Mouse (Mus musculus) frontal cortex, postnatal 14 days (tissue): Measurements from ENCODE around the gene Rims3.

Experiments used
- DNase-seq, 2 experiments: peaks; one replicate each; pipeline ENCODE4 v3.0.0; 2022; ENCODE audit warnings: low spot score in 2 of 2

Rims3 gene

DNA sequence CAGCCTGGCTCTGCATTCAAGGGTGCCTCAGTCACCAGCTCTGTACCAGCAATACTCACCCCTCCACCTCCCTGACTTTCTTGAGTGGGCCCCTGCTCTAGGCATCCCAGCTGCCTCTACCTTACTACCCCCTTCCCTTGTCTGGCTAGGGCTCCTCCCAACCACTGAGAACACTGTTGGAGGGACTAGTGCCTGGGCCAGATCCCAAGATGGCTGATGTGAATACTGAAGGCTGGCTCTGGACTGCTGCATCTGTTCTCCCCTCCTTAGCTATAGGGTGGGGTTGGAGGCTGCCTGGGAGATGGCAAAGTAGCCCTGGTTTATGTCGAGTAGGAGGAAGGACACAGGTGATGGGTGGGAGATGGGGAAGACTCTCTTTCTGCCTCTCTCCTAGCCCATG, 37.9 kb downstream of the Rims3 start:
- DNase-seq = no peak

DNA sequence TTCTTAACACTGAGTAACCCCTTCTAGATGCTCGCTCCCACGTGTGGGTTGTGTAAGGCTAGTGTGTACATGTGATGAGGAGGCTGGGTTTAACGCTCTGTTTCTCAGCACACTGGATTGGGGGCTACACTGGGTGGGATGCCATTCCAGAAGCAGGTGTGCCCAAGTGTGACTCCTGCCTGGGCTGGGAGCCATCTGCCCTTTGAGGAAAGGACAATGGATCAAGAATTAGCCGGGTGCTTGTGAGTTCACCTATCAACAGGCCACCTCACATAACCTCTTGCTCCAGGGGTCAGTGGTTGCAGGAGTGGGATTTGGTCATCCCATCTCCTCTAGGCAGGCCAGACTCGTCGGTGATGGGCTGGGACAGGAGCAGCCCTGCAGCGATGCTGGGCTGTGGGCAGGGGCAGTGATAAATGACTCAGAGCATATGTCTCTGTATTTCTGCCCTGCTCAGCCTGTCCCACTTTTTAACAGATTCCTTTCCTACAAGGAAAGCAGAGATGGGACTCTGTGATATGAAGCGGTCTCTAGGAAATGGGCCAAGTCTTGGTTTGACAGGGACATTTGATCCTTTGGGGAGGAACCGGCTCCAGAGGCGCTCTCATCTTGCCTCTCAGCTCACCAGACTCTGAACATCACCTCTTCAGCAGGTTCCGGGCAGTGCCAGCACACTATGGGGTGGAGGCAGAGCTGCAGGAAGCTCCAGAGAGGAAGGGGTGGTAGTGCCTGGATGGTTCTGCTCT, 39.2 kb downstream of the Rims3 start:
- DNase-seq = no peak

DNA sequence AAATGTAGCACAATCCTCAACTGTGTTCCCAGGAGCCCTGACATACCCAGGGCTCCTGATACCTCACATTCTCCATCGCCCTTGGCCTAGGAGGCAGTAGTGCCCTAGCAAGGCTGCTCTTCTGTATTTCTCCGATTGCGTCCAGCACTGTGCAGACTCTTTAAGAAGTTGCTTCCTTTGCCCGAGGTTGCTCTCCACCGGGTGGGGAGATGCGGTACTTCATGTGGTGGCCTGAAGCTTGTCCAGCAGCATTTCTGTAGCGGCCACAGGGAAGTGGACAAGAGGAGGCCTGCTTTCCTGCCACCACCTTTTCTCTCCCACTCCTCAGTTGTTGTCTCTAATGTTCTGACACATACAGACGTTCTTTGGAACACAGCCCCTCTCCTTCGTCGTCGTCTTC, 40.0 kb downstream of the Rims3 start:
- DNase-seq = no peak

DNA sequence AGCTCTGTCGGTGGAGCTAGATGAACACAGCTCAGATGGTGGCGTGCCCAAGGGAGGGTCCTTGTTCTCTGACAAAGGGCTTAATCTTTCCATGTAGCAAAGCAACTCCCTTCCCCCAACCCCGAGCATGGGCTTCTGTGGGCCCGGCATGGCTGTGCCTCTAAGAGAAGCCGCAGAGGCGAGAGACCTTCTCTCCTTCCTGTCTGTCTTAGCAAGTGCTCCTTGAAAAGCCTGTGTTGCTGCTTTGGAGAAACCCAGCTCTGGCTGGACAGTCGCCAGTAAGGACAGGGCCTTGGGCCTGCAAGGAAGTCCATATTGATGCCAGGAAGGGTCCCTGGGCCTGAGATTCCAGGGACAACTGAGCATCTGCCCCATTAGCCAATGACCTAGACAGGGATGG, 40.6 kb downstream of the Rims3 start:
- DNase-seq = peak in 1 of 2 experiments; percentile 6

DNA sequence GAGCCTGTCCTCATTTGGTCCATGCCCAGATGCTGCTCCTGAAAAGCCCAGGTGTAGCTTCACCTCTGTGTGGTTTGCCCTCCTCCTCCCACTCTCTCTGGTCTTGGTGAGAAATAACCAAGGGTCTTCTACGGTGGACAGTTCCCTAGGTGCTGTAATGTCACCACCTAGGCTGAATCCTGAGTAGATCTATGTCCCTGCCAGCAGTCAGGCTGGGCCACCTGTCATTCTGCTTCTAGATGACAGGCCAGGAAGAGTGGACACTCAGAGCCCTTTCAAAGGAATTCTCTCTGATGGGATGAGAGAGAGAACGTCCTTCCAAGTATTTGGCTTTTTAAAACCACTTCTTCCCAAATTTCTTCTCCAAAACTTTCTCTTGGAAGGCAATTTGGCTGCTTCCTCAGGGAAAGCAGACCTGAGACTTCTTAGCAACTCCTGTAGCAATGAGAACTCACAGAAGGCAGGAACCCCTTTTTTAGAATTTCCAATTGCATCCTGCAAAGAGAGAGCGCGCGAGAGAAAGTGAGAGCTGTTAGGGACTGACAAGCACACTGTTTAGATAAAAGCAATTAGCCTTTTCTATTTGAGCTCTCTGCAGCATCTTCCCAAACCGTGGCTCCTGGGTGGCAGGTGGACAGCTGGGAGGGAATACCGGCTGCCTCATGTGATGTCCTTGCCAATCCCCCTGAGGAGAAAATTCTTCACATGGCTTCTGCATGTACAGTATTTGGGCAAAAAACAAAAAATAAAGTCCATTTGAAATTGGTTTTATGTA, 41.4 kb downstream of the Rims3 start:
- no peak for DNase-seq

DNA sequence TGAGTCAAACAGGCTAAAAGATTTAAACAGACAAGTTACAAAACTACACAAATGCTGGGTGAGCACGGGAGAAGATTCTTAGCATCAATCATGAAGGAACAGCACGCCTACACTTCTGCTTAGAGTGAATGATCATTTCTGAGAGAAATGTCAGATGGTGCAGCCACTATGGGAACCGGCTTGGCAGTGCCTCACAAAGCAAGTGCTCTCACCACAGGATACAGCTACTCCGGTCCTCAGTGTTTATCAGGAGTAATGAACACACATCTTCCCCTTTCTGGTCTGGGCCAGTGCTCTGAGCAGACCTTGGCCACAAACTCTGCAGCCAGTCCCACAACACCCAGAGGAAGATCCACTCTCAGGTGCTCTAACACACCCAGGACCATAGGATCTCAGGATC, 49.9 kb downstream of the Rims3 start:
- no peak for DNase-seq

DNA sequence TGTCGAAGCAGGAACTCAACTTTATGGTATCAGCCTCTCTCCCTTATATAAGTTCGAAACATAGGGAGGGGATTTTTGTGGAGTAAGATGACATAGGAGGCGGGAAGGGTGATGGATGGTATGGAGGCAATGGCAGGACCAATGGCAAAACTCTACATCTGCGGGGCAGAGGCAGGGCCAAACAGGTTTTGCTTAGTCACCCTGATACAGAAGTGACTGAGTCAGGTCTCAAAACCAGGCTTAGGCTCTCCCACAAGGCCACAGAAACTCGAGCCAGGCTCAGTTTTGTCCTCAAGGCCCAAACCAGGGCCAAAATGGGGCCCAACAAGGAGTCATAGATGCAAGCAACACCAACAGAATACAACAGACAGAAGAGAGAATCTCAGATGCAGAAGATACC, 51.0 kb downstream of the Rims3 start:
- no peak for DNase-seq

DNA sequence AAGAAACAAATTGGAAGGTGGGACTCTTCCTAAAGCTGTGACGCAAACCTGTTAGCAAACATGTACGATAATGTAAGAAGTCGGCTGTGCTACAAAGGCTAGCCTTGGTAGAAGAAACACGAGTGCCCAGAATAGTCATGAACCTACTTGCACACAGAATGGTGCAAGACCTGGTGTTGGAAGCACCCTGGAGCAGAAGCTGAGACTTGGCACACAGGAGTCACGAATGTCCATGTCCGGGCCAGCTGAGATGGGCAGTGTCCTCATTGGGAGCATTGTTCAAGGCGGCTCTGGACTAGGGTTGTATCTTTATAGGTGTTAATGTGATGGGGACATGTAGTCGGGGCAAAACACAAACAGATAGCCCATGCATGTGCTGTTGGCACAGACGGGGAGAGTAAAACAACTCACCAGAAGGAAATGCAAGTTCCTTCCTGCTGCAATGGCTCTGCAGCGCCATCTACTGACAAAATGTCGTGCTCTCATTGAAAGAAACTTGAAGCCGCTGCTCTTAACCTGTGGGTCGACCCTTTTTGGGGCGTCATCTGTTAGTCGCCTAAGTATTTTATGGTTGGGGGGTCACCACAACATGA, 55.0 kb downstream of the Rims3 start:
- DNase-seq = peak in 1 of 2 experiments; percentile 46

DNA sequence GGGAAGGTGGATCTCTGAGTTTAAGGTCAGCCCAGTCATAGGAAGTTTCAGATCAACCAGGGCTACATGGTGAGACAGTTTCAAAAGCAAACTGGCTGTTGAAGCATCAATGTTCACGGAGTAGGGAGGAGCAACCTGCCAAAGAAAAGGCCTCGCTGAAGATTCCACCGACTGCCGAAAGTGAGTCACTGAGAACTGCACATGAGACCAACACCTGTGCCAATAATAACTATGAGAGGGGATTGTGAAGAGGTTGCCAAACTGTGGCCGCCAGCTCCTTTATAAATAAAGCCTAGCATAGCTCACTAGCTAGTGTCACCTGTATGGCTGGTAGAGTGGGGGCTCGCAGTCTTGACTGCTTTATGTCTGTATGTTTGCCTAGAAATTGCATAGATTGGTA, 56.5 kb downstream of the Rims3 start:
- DNase-seq = no peak

DNA sequence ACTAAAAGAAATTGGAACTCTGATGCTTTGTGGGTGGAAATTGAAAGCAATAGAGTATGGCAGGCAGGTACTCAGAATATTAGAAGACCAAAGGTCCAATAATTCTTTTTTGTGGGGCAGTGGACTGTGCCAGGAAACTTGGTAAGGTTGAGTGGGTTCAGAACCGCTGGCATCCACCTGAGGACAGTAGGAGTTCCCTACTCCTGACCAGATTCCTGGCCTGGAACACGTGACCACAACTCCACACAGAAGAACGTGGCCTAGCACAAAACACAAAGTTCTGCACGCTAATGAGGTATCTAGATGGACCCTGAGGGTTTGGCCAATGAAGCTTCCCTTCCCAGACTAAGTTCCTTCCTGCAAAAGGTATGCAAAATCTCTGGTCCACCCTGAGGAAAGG, 58.2 kb downstream of the Rims3 start:
- DNase-seq = no peak

DNA sequence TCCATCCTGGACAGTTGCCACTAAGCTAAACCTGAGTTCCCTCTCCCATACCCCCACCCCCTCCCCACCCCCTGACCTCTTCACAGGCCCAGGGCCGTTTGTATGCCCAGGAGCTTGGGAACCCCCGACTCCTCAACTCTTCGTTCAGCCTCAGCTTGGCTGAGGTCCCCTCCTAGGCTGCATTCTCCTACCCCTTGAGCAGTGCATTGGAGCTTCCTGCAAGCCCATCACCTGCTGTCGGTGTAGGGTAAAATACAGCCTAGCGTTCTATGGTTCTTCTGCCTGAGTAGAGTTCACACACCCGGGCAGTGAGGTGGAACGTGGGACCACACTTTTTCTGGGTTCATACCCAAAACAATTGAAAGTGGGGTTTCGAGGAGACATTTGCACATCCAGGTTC, 58.8 kb downstream of the Rims3 start:
- no peak for DNase-seq

DNA sequence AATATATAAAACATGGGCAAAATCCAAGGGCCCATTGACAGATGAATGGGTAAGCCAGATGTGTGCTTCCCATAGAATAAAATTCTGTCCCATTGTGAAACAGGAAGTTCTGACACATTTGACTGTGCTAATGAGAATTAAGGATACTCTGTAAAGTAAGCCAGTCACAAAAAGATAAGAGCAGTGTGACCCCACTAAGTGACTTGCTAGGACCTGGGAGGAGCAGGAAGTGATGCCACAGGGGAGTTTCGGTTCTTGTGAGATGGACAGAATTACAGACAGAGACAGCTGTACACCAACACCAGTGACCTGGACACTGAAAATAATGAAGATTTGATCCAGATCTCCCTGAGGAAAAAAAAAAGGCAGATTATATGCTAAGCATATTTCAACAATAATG, 59.2 kb downstream of the Rims3 start:
- DNase-seq = no peak

DNA sequence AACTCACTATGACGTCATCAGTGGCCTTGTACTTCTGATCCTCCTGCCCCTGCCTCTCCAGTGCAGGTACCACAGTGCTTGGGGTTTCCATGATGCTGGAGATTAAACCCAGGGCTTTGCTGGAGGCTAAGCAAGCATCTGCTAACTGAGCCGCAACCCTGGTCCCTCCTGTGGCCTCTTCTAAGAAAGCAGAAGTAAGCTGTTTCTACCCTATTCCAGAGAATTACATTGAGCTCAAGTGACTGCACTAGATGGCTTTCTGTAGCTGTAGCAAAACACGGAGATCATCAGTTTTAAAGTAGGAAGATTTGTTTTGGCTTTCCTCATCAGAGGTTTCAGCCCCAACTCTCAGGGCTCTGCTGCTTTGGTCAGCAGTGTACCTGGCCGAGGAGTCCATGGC, 59.9 kb downstream of the Rims3 start:
- DNase-seq = no peak

DNA sequence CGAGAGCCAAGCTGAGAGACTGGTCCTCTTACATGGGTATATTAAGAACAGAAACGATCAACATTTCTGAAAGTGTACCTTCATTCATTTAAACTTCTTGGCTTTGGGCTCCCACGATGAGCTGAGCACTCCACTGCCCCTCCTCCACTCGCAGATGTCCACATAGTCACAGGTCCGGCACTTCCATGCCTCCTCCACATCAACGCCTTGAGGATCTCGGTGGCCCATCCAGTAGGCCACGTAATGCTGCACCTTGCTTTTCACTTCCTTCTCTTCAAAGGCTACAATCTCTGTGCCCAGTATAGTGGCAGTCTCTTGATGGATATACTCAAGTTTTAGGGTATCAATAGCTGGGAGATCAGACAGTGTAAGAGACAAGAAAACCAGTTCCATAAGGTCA, 66.8 kb downstream of the Rims3 start:
- no peak for DNase-seq

DNA sequence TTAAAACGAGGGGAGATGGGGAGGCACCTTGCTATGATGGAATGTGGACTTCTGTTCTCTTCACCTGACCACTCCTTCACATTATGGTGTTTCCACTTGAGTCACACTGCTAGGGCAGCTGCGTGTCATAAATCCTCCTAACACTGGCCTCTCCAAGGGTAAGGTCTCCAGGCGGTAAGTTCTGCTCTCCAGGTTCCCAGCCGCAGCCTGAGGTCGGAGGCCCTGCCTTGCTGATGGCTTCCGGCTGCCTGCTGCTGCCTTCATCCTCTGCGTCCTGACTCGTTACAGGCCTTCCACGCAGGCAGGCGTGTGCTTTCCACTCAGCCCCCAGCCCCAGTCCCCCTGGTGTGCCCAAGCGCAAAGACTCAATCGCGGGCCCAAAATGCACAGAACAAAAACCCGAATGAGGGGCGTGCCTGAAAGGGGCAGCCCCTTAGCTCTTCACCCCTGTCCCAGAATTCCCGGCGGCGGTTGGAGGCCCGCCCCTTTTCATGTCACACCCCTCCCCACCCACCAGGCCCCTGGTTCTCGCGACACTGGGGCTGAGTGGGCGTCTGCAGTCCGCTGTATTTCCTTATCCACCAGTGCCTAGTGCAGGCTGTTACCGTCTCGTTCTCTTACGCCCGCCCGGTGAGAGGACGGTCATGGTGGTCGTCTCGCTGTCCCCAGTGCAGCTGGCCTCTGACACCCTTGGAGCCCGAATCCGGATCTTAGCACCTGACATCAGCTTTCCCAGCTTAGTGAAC, 70.1 kb downstream of the Rims3 start, which contains the start of gene Exo5:
Exo5 (minus strand) TSS at position 464 of the 746 bp plus-strand sequence.
- DNase-seq = peak; percentile 85 to 87

DNA sequence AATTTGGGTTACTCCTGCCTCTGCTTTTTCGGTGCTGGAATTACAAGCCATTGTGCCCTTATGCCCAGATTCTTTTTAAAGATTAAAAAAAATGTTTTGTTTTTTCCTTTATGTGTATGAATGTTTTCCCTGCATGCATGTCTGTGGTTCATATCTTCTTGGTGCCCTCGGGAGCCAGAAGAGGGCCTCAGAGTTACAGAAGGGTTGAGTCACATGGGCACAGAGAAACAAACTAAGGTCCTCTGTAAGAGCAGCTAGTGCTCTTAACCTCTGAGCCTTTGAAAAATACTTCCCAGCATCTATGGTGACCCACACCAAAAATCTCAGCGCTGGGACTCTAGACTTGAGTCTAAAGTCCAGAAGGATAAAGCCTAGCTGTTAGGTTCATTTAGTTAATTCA, 70.8 kb downstream of the Rims3 start:
- DNase-seq = no peak

DNA sequence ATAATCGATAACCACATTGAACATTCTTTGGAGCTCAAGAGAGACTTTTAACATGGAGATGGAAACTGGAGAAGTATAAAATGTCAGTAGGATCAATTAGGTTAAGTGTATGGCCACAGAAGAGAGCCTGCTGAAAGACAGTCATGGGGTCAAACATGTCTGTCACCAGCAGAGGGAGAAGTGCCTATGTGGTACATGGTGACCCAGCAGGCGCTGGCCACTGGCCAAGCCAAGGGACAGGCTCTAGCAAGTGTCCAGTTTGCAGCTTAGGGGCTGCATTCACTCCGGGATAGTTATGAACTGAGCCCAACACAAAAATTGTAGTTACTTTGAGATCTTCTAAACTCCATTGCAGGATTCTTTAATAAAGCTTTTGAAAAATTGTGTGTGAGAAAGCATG, 74.1 kb downstream of the Rims3 start:
- DNase-seq = no peak

DNA sequence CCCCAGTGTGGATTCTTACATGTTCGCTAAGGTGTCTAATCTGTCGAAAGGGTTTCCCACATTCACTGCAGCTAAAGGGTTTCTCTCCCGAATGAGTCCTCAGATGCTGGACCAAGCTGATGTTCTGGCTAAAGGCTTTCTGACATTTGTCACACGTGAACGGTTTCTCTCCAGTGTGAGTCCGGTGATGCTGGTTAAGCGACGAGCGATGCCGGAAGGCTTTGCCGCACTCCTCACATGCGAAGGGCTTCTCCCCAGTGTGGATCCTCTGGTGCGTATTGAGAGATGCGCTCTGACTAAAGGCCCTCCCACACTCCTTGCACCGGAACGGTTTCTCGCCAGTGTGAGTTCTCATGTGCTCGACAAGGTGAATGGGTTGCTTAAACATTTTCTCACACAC, 76.1 kb downstream of the Rims3 start:
- DNase-seq = no peak

DNA sequence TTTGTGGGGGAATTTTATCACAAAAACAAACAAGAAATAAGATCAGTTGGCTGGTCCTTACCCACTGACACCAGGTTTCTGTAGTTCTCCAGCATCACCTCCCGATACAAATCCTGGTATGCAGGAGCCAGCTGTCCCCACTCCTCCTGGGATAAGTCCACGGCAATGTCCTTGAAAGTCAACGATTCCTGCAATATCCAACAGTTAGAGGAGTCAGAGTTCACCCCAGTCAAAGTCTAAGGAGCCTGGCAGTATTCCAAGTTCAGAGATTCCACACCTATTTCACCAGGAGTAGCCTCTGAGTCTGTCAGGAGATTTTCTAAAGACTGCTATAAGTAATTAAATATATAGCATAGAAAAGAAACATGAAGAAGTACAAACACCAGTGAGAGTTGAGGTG, 80.4 kb downstream of the Rims3 start:
- DNase-seq = no peak
